Mouse (Mus musculus) ZHBTc4 (cell line): ENCODE results near the gene Chd3.

Source experiments
- DNase-seq: peaks from one replicate; pipeline ENCODE4 v3.0.0-alpha.2; 2011; ENCODE audit warnings: low read depth, low spot score

Chd3 gene

DNA sequence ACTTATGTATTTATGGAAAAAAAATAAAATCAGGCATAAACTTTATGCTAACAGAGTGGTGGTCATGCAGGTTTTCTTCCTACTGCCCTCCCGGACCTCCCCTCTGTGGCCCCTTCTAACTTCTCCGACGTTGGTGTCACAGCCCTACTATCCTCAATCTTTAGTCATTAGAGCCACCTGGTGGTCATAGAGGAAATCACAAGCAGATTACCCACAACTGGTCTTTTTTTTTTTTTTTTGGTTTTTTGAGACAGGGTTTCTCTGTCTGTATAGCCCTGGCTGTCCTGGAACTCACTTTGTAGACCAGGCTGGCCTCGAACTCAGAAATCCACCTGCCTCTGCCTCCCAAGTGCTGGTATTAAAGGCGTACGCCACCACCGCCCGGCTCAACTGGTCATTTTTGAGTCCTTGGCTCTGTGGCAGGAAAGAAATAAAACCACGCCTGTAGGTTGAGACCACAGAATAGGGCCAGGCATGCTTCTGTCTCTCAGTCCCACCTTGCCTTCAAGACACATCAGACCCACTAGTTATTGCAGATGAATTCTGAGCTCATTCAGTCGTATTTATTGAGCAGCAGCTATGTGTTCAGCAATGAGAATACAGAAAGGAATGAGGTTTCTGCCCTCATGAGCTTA, 21.3 kb upstream of the Chd3 start:
- DNase-seq, result peak; percentile 76

DNA sequence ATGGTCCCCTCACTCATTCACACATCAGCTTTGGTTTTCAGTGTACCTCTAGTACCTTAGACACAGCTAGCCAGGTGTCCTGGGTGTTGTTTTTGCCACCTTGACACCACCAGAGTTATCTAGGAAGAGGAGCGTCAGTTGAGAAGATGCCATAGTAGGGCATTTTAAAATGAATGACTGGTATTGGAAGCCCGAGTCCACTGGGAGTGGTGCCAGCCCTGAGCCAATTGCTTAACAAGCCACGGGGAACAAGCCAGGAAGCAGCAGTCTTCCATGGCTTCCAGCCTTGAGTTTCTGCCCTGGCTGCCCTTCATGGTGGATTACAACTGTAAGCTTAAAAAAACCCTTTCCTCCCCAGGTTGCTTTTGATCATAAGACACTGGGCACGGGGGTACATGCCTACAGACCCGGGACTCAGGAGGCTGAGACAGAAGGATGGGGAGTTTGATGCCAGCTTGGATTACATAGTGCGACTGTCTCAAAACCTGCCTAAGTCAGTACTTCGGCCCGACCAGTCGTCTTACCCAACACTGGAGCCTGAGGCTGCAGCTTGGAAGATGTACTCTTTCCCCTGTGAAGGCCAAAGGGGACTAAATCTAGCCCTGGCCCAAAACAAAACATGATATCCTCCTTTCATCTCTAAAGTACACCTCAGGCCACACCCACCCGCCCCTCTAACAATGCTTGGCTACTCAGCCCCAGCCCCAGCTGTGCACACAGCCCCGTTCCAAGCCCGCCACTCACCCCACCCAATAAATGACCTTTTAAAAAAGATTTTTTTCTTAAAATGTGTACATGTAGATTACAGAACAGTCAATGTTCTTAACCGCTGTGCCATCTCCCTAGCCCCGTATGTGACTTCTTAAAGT, 20.6 kb upstream of the Chd3 start:
- DNase-seq, result peak; percentile 64

DNA sequence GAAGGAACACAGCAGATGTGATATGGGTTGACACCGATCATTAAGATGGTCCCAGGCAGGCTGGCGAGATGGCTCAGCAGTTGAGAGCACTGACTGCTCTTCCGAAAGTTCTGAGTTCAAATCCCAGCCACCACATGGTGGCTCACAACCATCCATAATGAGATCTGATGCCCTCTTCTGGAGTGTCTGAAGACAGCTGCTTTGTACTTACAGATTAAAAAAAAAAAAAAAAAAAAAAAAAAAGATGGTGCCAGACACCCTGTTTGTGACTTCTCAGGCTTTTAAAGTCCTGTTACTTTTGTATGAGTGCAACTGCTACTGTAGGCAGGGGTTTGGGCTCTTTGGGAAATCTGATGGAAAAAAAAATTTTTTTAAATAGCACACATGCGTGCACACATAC, 19.5 kb upstream of the Chd3 start:
- no peak for DNase-seq

- DNase-seq, result no peak
Measured at GRCm38 (mm10) chr11:69386758-69387157, 17.6 kb upstream of the Chd3 start.

GRCm38 (mm10) chr11:69384979-69385378, 15.8 kb upstream of the Chd3 start:
- no peak for DNase-seq

DNA sequence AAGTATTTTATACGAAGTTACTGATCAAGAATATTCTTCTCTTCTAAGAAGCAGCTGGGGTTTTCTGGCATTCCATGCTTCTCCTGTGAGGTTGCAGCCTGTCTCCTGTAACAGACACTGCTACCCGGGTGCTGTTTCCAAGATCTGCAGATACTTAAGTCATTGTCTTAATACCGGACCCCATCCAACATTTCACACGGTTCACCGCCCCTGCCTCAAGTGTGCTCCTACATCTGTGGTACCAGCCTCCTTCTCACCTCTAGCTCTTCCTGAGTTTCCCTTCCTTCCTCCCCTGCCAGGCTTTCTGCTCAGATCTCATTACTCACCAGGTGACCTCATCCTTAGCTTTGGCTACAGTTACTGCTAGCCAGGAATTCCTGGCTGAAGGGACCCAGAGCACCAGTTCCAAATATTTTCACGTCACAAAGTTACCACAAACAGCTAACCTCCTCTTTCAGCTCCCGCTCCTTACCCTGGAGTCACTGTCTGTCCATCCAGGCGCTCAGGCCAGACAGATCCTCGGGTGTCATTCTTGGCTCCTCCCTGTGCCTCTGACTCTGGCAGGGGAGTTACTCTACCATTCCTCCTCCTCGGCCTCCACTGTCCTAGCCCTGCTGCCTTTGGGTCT, 13.4 kb upstream of the Chd3 start:
- DNase-seq, result no peak

DNA sequence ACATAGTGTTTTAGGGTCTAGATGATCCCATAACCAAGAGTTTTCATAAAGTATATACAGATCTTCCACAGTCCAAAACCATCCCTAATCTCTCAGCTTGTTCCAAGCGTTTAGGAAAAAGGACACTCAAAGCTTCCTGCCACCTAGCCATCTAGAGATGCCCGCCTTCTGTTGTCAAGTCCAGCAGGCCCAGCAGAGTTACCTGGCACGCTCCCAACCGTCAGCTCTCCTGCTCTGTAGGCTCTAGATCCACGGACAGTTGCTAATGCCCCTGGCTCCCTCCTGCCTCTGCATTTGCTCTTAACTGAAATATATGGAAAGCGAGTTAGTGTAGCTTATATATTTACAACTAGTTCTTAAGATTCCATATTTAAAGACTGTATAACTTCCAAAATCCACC, 12.2 kb upstream of the Chd3 start:
- no peak for DNase-seq

GRCm38 (mm10) chr11:69379600-69379999, 10.4 kb upstream of the Chd3 start:
- DNase-seq, result no peak

DNA sequence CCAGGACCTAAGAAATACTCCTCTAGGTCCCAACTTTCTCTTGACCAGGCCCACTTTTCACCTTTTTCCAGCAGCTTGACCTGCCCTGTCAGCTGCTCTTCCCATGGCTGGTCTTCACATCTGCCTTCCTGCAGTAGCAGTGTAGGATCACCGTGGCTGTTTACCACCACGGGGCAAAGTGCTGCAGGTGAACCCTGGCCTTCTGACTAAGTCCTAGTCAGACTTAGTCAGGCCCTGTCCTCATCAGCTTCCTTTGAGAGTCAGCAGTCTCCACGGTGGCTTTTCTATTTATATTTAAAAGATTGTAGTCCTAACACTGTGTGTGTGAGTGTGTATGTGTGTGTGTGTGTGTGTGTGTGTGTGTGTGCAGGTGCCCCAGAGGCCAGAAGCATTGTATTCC, 8.6 kb upstream of the Chd3 start:
- no peak for DNase-seq

- DNase-seq, result no peak
Measured at GRCm38 (mm10) chr11:69375646-69376045, 6.4 kb upstream of the Chd3 start.

DNA sequence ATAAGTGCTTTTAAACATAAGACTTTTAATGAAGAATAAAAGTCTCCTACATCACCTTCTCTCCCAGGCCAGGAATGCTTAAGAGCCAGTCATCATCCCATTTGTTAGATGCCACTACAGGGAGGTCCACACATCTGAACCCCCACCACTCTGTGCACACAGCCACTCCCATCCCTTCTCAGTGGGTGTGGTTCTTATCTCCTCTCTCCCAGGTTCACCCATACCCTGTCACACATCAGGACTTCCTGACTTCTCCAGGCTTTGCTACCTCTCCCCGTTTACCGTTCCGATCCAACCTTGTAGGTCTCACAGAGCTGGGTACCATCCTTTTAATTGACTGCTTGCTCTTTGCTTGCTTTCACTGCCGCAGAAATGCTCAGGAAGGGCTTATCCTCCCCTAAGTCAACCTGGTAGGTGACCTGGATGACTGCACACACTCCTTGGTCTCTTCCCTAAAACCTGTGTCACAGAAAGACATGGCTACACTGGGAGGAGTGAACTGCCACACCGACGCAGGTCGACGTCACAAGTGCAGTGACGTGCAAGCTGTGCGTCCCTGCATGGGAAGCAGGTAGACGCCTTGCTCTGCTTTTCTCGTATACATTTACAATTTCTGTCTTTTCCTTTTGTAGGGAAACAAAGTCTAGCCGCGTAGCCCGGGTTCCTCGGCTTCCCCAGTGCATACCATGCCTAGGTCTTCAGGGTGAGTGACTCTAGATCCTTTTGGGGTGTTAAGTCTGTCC, 4.2 kb upstream of the Chd3 start:
- peak; percentile 82 for DNase-seq

DNA sequence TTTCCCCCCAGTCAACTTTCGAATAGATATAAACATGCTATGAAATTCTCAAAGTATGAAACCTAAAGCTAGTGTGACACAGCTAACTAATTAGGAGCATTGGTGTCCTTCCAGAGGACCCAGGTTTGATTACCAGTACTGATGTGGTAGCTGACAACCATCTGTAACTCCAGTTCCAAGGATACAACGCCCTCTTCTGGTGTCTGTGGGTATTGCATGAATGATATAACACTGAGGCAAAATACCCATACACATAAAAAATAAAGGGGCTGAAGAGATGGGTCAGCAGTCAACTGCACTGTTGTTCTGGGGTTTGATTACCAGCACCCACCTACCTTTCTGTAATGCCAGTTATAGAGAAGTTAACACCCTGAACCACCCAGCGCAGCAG, 3.6 kb upstream of the Chd3 start:
- DNase-seq, result peak; percentile 69

DNA sequence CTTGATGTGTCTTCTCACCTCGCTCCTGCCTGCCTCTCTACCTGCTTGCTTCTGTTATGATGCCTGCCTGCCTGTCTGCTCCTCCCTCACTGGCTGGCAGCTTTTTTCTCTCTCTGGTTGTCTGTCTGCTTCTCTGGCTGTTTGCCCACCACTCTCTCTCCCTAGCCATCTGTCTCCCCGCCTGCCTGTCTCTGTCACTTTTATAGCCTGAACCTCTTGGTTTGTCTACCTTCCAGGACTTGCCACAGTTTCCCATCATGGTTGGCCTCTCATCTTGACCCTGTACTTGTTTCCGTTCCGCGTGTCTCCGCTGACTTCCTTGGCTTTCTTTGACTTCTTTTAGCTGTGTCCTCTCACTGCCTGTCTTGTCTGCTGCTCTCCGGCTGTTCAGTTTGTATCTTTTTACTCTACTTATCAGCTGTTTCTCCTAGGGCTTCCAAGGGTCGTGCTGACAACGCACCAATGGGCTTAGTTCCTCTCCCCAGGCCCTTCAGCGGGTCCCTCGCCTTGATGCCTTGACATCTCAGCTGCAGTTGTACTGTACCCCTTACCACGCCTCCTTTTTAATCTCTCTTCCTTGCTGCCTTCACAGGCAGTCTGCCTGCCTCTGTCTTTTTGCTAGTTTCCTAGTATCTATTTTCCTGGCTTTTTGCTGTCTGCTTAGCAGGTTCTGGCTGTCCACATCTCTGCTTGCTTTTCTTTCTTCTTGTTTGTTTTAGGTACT, 3.0 kb upstream of the Chd3 start:
- DNase-seq, result no peak

GRCm38 (mm10) chr11:69371601-69372000, 2.4 kb upstream of the Chd3 start:
- DNase-seq, result no peak

DNA sequence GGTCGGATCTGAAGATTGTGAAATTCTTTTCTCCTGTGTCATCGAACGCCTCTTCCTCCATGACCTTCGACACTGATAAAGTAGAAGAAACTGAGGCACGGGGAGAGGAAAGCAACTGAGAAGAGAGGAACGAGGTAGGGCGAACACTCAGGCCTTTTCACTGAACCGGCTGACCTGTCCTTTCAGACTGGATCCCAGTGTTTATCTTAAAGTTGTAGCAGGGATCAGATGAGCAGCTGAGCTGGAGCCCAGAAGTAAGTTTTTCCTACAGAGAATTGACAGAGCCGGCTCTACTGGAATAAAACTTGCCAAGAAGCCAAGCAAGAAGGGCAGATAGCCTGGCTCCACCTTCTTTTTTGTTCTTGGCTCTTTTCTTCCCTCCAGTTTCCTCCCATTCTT, 1.6 kb upstream of the Chd3 start:
- DNase-seq, result no peak

DNA sequence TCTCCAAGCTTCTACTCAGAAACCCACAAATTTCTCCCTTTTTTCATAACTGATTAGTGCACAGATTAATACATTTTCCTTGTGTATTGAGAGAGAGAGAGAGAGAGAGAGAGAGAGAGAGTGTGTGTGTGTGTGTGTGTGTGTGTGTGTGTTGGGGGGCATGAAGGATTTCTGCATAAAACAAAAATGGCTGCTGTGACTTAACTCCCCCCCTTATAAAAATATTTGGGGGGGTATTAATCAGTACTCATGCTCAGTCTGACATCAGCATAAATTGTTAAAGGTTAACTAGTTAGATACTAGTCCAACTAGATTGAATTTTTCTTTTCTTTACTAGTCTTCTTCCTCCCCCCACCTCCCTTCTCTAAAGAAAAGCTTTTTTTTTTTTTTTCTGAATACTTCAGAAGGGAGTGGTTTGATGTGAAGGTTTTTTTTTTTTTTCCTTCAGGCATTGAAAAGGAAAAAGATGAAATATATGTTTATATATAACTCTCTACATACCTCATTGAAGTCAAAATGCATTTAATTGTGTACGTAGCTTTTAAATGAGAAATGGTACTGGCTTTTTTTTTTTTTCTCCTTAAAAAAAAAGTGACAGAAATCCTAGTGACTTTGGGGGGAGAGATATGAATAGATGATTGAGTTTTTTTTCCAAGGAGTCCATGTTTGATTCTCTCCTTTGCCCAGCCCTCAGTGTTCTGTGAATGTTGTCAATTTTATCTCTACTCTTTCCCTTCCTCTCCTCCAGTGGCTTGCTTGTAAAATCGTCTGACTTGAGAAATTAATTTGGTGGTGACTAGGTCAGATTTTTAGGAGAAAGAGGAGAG, 997 bp upstream of the Chd3 start:
- no peak for DNase-seq

GRCm38 (mm10) chr11:69368356-69369214, 621 bp downstream of the Chd3 start:
- DNase-seq, result no peak

DNA sequence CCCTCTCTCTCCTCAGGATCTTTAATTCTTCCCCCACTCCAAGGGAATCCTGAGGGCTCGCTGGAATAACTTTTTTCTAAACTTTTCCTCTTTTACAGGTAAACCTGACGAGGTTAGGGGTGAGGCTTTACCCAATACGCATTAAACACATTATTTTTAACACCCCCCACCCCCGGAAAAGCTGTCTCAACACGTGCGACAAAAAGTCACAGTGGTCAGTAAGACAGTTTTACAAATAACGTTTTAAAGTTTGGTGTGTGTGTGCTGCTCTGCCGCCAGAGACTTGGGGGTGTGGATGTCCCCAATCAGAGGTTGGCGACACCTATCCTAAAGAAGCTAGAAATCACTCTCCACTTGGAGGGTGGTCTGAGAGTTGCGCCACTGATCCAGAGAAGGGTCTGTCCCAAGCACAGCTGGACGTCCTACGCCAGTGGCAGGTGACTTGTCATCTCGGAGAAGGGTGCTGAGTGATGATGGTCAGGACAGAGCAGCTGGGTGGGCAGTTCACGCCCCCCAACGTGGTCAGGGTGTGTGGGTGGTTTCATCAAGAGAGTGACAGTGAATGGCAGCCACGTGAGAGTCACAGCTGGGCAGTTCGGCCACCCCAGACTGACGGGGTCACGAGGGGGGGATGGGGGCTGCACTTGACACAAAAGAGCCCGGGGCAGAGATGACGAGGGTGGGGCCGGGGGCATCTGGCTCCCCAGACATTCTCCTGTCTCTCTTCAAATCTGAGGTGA, 1.4 kb downstream of the Chd3 start:
- DNase-seq, result no peak
